Mouse (Mus musculus): ENCODE measurements around the gene Rab3d. TPM values are rescaled to one million over a fixed set of nuclear protein-coding genes. Genes with fewer than 3 reads are reported as not detected.

Gene Rab3d
- 10 to 100 TPM in 1 of 2 experiments, 1 to 10 TPM in 1; 8.4 to 11.3 TPM for polyA plus RNA-seq (2017; shearing (Covaris generic))

DNA sequence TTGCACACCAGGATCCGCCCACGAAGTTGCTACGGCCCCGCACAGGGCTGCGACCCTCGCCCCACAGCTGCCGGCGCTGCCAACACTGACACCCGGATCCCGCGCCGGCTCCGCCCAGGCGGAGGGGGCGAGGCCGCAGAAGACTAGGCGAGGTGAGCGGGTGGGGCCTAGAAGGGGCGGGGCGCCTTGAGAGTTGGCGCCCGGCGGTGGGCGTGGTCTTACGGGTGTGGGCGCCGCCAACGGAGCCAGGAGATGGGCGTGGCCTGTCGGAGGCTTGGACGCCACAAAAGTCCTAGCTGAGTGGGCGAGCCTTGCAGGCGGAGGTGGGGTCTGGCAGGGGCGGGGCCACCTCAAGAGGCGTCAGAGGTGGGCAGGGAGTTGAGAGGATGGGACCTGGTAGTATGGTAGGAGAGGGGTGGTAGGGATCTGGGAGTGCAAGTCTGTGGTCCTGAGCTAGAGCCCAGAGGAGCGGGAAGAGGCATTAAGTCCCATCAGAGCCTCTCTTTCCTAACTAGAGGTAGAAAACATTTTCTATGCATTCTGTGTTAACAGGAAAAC lies at the start of gene Rab3d:
Rab3d (minus strand) TSS at position 158 of the 558 bp plus-strand sequence.
- peak; percentile 94 for ATAC-seq

DNA sequence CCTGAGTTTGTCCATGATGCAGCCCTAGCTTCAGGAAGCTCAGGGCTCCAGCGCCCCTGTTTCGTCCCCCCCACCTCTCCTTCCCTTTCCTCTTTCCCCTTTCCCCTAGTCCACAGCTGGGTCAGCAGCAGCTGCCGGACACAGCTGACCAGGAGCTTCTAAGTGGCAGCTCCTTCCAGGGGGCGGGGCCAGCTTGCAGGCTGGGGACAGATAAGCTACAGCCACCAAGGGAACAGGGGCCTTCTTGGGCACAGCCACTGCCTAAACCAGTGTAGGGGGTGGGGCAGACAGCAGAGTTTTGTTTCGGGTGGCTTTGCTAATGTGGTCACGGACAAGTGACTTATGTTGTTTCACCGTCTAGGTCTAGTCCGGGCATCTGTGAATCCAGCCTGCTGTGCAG lies 45.4 kb upstream of the Rab3d start, which contains the start of gene Epor:
Epor (minus strand) TSS at position 90 of the 400 bp plus-strand sequence.
- no peak for ATAC-seq

DNA sequence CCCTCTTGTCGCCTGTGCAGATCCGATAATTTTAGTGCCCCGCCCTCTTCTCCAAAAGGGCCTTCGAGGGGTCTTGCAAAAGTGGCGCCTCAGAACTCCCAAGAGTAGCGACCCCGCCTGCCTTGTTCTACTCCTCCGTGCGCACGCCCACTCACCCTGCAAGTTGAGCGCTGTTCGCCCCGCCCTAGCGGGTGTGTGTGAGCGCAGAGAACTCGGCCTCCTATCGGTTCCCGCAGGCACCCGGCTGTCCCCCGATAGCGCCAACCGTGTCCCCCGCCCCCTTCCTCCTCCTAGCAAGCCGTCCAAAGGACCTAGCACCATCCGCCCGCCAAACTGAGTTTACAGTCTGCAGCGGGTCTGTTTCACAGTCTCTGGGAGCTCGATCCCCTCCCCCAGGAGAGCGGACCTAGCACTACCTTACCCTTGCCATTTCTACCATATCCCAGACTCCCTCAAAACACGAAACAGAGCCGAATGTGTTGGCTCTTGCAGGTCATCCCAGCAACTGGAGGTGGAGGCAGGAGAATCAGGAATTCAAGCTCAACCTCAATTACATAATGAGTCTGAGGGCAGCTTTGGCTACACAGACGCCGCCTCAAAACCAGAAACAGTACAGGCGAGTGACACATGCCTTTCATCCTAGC lies 44.5 kb upstream of the Rab3d start:
- peak; percentile 81 for ATAC-seq

DNA sequence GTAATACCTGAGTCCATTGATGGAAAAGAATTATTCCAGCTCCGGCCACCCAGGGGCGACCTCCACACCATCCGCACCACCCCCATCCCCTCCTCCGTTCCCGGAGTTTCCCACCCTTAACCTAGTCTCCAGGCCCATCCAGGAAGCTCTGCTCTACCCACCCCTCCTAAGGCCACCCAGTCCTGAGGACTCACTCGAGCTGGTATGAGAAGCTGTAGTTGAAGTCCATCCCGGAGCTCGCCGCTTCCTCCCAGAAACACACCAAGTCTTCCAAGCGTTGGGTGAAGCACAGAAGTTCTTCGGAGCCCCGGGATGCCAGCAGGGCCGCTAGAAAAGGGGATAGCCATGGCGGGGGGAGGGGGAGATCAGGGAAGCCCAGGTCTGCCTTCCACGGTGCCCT lies 44.0 kb upstream of the Rab3d start:
- ATAC-seq, result peak; percentile 34

DNA sequence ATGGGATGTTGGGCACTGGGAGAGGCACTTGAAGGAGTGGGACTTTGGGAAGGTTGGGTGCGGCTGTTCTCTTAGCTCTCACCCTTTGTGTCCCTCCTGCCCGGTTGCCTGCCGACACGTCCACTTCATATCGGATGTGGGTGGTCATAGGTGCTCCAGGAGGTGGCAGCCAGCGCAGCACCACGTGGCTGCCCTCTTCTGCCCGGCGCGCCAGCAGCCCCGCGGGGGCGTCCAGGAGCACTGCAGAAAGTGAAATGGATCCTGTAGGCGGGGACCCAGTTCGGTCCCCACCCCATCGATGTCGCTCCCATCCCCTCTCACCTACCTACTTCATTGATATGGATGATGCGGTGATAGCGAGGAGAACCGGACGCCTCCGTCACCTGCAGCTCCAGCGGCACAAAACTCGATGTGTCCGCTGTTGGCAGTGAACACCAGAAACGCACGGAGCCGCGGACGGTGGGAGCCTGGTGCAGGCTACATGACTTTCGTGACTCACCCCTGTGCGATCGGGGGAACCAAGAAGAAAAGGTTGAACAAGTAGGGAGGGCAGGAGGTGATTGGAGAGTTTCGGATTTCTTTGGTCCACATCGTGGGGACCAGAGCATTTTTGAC lies 43.5 kb upstream of the Rab3d start:
- peak; percentile 31 for ATAC-seq

DNA sequence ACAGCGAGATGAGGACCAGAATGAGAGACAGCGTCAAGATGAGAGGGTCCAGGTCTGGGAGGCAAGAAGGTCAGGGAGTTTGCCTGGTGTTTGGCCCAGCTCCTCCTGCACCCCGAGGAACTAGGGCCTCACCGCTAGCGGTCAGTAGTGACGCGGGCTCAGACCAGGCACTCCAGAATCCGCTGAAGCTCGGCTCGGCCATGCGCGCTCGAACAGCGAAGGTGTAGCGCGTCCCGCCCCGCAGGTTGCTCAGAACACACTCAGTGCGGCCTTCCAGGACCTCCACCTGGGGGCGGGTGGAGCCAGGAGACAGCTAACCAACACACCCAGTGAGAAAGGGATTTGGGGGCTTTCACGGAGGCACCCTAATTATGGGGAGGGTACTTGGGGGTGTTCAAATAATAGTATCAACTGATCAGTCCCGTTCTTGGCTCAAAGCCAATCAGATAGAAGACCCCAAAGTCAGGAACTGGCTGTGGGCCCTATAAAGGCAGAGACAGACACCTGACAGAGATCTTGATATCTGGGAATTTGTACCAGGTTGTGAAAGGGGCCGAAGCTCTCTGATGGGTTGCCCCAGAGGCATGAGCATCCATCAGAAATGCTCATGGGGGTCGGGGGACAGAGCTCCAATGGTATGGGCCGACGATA lies 42.7 kb upstream of the Rab3d start:
- no peak for ATAC-seq

DNA sequence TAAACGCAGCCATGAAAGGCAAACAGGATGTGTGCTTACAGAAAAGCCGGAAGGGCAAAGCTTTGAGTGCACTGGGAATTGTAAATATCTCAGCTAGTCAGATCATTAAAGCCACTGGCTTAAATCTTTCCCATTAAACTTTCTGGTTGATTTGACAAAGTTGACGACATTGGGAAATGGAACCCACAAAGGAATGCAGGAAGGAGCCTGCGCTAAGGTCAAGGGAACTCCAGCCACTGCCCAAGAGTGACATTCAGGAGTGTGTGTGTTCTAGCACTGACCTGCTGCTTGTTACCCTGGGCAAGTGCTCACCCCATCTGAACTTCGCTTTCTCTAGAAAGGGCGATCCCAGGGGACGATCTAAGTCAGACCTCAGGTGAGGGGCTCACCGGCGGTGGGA lies 42.1 kb upstream of the Rab3d start:
- no peak for ATAC-seq

DNA sequence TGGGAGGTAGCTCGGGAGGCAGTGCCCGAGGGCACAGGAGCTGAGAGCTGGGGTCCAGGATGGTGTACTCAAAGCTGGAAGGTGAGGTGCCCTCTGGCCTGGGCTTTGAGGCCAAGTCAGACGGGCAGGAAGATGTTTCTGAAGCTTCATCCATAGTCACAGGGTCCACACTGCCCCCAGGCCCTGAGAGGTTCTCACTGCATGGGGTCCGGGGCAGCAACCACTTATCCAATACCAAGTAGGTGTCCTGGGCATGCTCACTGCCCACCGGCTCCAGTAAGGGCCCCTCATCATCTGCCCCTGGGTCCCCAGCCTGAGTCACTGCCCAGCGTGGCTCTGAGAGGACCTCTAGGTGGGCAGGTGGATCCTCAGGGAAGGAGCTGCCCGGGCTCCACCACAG lies 41.3 kb upstream of the Rab3d start:
- ATAC-seq, result no peak

DNA sequence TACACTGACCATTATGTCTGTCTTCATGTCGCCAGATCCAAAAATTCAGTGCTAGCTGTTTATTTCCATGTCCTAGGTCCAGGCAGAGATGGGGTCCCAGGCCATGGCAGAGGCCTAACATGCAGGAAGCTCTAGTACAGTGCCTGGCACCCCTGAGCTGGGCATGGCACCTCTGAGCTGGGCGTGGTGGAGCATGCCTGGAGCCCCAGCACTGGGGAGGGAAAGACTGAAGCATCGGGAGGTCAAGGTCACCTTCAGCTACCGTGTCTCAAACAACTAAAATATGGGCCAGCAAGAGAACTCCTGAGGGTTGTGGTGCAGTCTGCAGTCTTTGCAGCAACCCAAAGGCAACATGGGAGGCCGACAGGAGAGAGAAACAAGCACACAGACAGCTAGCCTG lies 40.4 kb upstream of the Rab3d start:
- no peak for ATAC-seq

DNA sequence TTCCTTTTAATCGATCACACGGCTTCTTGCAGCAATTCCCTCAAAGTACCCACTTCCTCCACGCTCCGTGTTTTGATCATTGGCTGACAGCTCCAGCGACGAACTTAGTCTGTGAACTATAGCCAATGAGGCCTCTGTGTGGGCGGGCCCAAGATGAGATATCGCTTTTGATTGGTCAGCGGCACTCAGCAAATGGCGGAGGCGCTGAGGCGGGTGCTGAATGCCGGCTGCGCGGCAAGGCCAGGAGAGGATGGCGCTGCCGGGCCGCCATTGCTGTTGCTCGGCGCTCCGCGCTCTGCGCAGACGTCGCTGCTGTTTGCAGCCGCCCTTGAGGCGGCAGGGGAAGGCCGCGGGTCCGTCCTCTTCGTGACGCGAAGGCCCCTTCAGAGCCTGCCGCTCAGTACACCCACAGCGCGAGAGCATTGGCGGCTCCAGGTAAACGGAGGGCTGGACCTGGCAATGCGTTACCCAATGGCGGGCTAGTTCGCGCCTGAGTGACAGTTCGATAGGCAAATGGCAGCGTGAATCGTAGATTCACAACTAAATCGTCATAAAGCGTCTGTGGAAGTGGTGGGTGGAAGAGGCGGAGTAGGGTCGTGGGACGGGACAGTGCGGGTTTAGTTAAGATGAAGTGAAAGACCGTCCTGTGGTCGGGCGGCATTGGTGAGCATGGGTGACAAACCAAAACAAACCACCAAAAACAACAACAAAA lies 37.7 kb upstream of the Rab3d start, which contains the start of gene Swsap1:
Swsap1 (plus strand) TSS at position 186 of the 712 bp plus-strand sequence.
- peak; percentile 91 for ATAC-seq

DNA sequence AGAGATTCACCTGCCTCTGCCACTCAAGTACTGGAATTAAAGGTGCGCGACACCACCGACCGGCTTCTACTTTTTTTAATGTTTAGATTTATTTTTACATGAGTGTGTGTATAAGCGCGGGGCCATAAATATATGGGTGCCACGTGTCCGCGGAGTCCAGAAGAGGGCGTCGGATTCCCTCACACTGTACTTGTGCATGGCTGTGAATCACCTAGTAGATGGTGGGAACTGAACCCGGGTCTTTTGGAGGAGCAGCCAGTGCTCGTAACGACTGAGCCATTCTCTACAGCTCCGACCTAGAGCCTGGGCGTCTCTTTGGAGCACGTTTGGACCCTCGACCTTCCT lies 37.2 kb upstream of the Rab3d start:
- peak; percentile 39 for ATAC-seq

DNA sequence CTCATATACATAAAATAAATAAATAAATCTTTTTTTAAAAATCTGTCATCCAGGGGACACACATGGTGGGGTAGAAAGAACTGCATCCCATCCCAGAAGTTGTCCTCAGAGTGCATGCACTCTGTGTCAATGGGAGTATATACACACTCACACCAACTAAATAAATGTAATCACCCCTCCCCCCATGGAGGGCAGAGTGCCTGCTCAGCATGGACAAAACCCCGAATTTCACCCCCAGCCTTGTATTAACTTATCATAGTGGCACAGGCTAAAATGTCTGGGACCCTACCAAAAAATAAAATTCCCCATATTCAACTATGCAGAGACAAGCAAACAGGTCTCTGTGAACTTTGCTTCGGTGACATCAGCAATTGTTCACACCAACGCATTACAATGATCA lies 36.6 kb upstream of the Rab3d start:
- no peak for ATAC-seq

DNA sequence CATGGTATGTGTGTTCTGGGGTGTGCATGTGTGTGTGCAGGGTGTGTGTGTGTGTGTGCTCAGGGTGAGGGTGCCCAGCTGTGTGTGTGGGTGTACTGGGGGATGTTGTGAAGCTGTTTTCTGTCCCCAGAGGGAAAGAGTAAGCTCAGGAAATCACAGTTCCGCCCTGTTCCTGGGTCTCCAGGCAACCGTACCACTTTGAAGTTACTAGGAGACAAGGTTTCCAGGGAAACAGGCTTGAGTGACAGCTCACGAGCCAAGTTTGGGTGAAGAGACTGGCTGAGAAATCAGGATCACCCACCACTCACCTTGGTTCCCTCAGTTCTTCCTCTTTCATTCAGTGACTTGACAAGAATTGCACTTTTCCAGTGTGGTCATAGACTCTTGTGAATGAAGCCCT lies 35.6 kb upstream of the Rab3d start:
- ATAC-seq, result no peak

DNA sequence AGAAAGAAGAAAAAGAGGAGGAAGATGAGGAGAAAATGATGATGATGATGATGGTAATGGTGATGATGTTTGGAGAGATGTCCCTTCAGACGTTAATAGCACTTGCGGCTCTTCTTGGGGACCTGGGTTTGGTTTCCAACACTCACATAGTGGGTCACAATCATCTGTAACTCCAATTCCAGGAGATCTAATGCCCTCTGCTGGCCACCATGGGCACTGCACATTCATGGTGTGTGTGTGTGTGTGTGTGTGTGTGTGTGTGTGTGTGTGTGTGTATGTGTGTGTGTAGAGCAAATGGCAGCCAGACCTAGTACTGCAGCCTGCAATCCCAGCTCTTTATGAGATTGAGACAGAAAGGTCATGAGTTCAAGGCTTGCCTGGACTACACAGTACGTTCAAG lies 34.0 kb upstream of the Rab3d start:
- no peak for ATAC-seq

DNA sequence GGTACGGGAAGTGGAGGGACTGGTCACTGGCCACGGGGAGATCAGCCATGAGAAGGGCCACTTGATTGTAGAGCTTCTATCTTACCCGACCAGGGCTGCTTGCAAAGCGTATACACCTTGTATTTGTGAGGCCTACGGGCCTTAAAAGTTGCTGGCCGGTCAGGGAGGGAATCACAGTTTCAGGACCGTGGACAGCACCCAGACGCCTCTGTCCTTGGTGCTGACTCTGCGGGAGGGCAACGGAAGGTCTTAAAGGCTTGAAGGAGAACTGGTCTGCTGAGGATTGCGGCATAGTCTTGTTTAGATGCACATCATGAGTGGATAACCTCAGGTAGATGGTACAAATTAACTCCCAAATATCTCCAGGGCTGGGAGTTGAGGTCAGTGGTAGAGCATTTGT lies 32.3 kb upstream of the Rab3d start:
- no peak for ATAC-seq

DNA sequence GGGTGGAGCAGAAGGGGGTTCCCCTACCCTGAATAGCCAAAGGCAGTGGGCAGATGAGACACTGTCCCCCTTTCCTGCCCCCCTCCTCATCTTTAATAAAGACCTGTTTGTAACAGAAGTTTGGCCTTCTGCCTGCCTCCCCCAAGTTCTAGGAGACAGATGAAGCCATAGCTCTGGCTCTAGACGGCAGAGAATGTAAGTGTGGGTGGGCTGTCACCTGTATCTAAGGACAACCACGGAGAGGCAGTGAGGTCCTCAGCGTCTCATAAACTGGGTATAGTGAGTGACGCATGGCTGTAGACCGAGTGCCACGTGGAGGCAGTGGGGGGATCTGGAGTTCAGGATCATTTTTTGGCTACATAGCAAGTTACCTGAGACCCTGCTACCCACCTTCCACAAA lies 30.8 kb upstream of the Rab3d start:
- ATAC-seq, result no peak

DNA sequence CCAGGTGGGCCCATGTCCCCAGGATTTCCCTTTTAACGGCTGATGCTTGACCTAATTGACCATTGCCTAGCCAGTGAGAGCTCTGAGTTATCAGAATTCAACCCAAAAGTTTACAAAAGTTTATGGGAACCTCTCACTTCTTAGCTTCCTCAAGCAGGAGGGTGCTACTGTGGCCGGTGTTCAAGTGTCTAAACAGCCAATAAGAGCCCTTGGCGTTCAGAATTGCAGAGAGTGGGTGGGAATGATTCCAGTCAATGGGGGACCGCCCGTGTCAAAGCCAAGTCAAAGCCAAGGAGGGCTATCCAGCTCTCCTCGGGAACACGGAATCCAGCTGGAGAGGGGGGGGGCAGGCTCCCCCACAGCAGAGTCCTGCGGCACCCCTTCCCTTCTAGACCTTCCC lies 30.2 kb upstream of the Rab3d start:
- ATAC-seq, result no peak

DNA sequence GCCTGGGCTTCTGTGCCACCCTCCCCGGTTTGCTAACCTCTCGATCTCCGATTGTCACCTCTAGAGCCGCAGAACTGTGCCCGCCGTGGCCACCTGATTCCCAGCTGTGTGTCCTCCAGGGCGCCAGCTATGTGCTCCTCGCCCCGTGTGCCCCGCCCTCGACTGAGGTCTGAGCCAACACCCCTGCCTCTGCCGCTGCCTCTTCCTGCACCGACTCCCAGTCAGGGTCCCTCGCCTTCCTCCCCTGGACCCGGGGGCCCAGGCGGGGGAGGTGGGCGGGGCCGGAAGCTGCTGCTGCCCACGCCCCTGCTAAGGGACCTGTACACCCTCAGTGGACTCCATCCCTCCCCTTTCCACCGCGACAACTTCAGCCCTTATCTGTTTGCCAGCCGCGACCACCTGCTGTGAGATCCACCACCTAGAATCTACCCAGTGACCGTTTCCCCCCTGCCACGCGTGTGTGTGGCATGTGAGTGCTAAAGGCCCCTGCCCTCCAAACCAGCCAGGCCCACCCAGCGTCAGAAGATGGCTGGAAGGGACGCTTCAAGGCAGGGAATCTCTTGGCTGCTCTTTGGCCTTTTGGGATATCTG lies 29.6 kb upstream of the Rab3d start:
- ATAC-seq, result no peak

DNA sequence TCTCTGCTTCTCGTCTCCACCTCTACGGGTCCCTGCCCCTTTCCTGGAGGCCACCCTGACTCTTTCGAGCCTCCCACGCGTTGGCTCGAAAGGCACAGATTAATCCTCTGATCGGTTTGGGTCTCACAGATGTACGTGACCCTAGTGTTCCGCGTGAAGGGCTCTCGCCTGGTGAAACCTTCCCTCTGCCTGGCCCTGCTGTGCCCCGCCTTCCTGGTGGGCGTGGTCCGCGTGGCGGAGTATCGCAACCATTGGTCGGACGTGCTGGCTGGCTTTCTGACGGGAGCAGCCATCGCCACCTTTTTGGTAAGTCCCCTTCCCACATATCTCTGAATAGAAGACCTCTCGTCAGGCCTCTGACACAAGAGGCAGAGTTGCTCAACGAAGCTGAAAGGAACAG lies 26.3 kb upstream of the Rab3d start:
- ATAC-seq, result no peak

DNA sequence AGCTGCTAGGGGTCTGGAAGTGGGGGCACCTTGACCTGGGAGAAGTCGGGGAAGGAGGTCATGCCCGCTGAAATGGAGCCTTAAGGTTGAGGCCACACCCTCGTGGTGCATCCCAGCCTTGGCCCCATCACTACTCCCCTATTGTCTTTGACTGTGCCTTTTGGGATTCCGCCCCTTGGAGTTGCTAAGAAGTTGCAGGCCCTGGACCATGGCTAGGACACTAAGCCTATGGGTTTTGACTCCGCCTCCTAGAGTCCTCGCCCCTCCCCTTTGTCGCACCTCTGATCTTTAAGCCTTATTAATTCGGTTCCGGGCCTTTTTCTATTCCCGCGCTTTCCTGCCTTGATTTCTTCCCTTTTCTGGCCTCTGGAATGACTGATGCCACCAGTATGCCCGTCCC lies 25.6 kb upstream of the Rab3d start:
- ATAC-seq, result no peak

DNA sequence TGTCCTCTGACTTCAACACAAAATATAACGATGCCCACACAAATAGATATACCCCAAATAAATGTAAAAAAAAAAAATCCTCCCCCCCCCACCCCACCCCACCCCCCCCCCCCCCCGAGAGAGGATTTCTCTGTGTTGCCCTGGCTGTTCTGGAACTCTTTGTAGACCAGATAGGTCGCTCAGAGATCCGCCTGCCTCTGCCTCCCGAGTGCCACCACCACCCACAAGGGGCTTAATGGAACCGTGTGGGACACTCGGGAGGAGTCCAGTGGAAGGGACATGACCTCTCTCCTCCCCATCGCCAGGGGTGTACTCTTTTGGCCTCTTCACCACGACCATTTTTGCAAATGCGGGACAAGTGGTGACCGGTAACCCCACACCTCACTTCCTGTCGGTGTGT lies 25.1 kb upstream of the Rab3d start:
- no peak for ATAC-seq

DNA sequence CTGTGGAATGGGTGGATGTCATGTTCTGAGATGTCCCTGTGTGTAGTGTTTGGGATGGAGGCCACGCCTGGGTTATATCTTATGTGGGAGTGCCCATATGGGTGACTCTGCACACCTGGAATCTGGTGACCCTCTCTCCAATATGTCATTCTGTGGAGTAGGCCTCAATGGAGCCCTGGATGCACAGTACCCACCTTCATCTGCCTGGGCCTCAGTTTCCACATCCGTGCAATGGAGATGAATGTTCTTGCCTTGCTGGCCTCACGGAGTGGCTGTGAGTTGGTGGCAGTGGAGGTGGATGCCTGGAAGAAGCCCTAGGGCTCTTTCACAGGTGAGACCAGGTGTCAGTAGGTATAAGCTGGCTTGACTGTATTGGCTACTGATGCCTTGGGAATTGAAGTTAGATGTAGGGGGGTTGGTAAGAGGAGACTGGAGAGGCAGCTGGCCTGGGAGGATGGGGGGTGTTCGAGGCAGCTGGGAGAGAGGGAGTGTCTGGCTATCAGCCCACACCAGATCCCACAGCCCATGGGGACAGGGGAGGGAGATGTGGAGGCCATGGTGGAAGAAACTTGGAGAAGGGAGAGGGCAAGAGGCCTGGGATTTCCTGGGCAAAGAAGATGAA lies 20.4 kb upstream of the Rab3d start:
- ATAC-seq, result no peak

All from CD4-positive, CD25-positive, alpha-beta regulatory T cell, adult 4 months (primary cell).